Mouse (Mus musculus) heart, embryonic 13.5 days (tissue): Measurements from ENCODE around the gene Art2b. TPM values are rescaled to one million over a fixed set of nuclear protein-coding genes. Genes with fewer than 3 reads are reported as not detected.
"Not testable (repeated sequence)": the region's sequence is repeated elsewhere in the genome, so short reads cannot be mapped to it uniquely, and the experiment has no call there.

ENCODE experiments used
- ATAC-seq: fragments of 200-750 bp; cut with Nextera tagmentation; 2 replicates; pipeline ENCODE4 v1.8.0; 2017; ENCODE audit warnings: moderate TSS enrichment; ENCODE audit not compliant: insufficient number of reproducible peaks, low FRiP score, low TSS enrichment; ENCODE audit errors: extremely low read depth
- H3K27ac ChIP-seq: fragments of 300-500 bp; sonication (generic); replicated peaks from 2 replicates; pipeline ENCODE4 v1.5.1; 2015; ENCODE audit warnings: moderate library complexity, mild to moderate bottlenecking, inconsistent platforms
- H3K27me3 ChIP-seq: fragments of 300-500 bp; sonication (generic); replicated peaks from 2 replicates; pipeline ENCODE4 v1.6.1; 2015; ENCODE audit warnings: mild to moderate bottlenecking, inconsistent platforms
- H3K36me3 ChIP-seq: fragments of 300-500 bp; sonication (generic); 2 replicates; pipeline ENCODE4 v1.6.1; 2015; ENCODE audit warnings: mild to moderate bottlenecking, inconsistent platforms
- H3K4me1 ChIP-seq: fragments of 300-500 bp; sonication (generic); 2 replicates; pipeline ENCODE4 v1.6.1; 2015; ENCODE audit warnings: inconsistent platforms
- H3K4me2 ChIP-seq: fragments of 300-500 bp; sonication (generic); 2 replicates; pipeline ENCODE4 v1.6.1; 2015; ENCODE audit warnings: inconsistent platforms, mild to moderate bottlenecking, moderate library complexity
- H3K4me3 ChIP-seq: fragments of 300-500 bp; sonication (generic); 2 replicates; pipeline ENCODE4 v1.5.1; 2015; ENCODE audit warnings: moderate library complexity, mild to moderate bottlenecking, inconsistent platforms
- H3K9ac ChIP-seq: fragments of 300-500 bp; sonication (generic); 2 replicates; pipeline ENCODE4 v1.6.1; 2015; ENCODE audit warnings: inconsistent platforms, mild to moderate bottlenecking, moderate library complexity
- H3K9me3 ChIP-seq: fragments of 300-500 bp; sonication (generic); 2 replicates; pipeline ENCODE4 v1.6.1; 2016; ENCODE audit warnings: inconsistent platforms
- WGBS: fragments of 180-500 bp; shearing (Covaris S2); methylation state at CpG from one replicate; pipeline ENCODE4 v1.1.7; 2015; ENCODE audit warnings: mixed read lengths; 5-methylcytosine and 5-hydroxymethylcytosine counted together
- polyA plus RNA-seq: library from polyadenylated mRNA; unstranded; fragments of >200 nt; fragmentation: Nextera tagmentation; extraction: Ambion mirVana; gene quantifications from 2 replicates; pipeline ENCODE4 v1.2.1, GENCODE M21; 2015

Art2b gene
- polyA plus RNA-seq, 1 experiment from 2014 or later, result not detected

DNA sequence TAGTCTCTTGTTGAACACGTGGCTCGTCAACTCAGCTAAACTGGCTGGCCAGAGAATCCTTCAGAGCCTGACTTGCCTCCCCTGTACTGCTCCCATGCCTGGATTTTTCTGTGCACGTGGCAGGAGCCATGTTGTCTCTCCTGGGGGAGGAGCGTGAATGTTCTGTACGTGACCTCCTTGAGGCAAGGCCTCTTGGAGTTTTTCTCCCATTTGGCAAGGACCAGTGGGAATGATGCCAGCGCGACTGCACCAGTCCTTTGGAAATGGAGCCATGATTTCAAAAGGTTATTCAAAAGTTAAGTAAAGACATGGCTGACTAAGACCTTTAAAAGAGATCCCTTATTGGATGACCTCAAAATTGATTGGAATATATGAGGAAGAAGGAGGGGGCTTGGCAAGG is 30.0 kb upstream of the Art2b start:
- WGBS, result 80% methylated on average over 7 of the region's 7 CpGs
- no peak overlapping the region for H3K4me3 ChIP-seq

DNA sequence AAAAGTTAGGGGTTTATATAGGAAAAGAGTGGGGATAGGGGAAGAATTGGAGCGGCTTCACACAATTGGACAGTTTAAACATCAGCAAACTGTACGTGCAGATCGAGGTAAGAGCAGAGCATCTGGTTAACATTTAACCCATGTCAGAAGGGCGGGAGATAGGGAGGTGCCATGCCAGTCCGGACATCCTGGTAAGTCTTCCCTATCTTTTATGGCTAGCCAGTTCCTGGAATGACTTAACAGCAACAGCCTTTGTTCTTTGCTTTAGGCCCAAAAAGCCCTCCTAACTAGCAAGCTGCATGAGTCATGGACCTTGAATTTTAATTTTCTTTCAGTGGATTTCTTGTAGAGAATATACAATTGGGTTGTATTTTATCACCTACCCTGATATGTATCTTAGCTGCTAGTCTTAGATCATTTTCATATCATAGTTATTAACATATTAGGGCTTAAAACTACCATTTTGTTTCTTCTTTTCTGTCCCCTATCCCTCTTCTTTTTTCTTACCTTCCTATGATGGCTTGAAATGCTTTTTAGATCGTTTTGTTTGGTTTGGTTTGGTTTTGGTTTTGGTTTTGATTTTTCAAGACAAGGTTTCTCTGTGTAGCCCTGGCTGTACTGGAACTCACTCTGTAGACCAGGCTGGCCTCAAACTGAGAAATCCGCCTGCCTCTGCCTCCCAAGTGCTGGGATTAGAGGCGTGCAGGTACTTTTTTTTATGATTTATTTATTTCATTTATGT is 27.6 kb upstream of the Art2b start:
- not testable (repeated sequence) for H3K27ac ChIP-seq, ATAC-seq, H3K4me2 ChIP-seq, H3K4me1 ChIP-seq, H3K9me3 ChIP-seq, H3K9ac ChIP-seq, H3K4me3 ChIP-seq, H3K36me3 ChIP-seq, H3K27me3 ChIP-seq
- 58% methylated on average over 8 of the region's 8 CpGs for WGBS

More for the DNA sequence above, 30.0 kb upstream of the Art2b start:
- H3K4me1 ChIP-seq, result peaks cover 23% of the 10 kb centered on the region
- no peak for ATAC-seq
- no peak overlapping the region for H3K9ac ChIP-seq
- H3K27ac ChIP-seq, result no peak overlapping the region
- no peaks in the 10 kb centered on the region for H3K27me3 ChIP-seq
- no peaks in the 10 kb centered on the region for H3K36me3 ChIP-seq
- H3K9me3 ChIP-seq, result no peaks in the 10 kb centered on the region
- H3K4me2 ChIP-seq, result no peak overlapping the region

DNA sequence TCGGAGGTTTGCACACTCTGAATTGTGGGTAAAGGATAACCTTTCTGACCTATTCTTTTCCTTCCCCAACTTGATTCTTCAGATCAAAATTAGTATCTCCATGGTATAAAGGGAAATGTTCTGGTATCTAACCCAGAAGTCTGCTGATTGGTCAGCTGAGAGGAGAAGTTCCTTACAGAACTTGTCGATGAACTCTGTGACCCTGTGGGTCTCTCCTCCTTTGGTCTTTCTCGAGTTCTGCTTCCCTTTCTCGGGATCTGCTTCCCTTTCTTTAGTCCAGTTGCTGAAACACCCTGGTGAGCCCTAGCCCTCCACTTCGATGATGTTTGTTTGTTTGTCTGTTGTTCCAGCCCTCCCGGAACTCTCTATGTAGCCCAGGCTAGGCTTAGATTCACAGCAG is 22.4 kb upstream of the Art2b start:
- no peaks in the 10 kb centered on the region for H3K27me3 ChIP-seq
- no peak overlapping the region for H3K9ac ChIP-seq
- H3K4me1 ChIP-seq, result no peaks in the 10 kb centered on the region
- no peak for ATAC-seq
- no peaks in the 10 kb centered on the region for H3K9me3 ChIP-seq
- H3K4me2 ChIP-seq, result no peak overlapping the region
- WGBS, result 64% methylated on average over 6 of the region's 6 CpGs
- H3K36me3 ChIP-seq, result no peaks in the 10 kb centered on the region
- H3K4me3 ChIP-seq, result no peak overlapping the region
- no peak overlapping the region for H3K27ac ChIP-seq

DNA sequence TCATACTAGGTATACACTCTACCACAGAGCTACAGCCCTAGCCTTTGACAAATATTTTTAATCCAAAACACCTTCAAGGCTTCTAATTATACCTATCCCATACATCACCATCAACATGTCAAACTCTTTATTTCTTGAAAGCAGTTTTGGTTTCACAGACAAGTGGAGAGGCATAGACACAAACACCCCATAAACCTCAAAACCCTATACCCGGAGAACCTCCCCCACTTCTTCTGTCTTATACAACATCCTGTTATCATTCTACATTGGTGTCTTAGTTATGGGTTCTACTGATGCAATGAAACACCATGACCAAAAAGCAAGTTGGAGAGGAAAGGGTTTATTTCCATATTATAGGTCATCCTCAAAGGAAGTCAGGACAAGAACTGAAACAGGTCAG is 15.0 kb upstream of the Art2b start:
- 80% methylated on average over 1 of the region's 1 CpGs for WGBS
- Histone ChIP-seq H3K4me2 (no peak overlapping the region), H3K9me3 (no peaks in the 10 kb centered on the region), H3K27ac (no peak overlapping the region), H3K4me1 (no peaks in the 10 kb centered on the region), H3K36me3 (no peaks in the 10 kb centered on the region), H3K27me3 (no peaks in the 10 kb centered on the region), H3K4me3 (no peak overlapping the region), H3K9ac (no peak overlapping the region)
- no peak for ATAC-seq

DNA sequence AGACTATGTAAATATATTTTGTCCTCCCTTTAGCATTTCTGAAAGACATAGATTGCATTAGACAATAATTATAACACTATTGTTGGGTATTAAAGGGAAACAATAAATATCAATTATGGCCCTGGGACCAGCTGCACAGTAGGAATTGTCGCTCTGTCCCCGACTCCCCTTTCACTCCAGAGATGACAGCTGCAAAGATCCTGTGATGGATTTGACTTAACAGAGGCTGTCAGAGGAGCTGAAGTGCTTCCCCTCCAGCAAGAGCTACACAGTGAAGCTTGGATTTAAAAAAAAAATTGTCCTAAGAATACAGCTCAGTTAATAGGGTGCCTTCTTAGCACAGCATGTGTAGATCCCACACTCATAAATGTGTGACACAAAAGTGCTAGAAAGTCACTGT is 13.1 kb upstream of the Art2b start:
- Histone ChIP-seq H3K9ac (no peak overlapping the region), H3K36me3 (no peaks in the 10 kb centered on the region), H3K4me2 (no peak overlapping the region), H3K4me3 (no peak overlapping the region), H3K27me3 (0 out of 2 replicates have a peak, but pooled peaks cover under 1% of the 10 kb centered on the region), H3K4me1 (no peaks in the 10 kb centered on the region), H3K27ac (no peak overlapping the region), H3K9me3 (no peaks in the 10 kb centered on the region)
- WGBS, result 58% methylated on average over 2 of the region's 2 CpGs
- no peak for ATAC-seq

- H3K9me3 ChIP-seq, result no peaks in the 10 kb centered on the region
- H3K4me1 ChIP-seq, result no peaks in the 10 kb centered on the region
- no peak overlapping the region for H3K4me3 ChIP-seq
- no peak overlapping the region for H3K4me2 ChIP-seq
- ATAC-seq, result no peak
- H3K27ac ChIP-seq, result no peak overlapping the region
- no peaks in the 10 kb centered on the region for H3K36me3 ChIP-seq
- 0 out of 2 replicates have a peak, but pooled peaks cover 4% of the 10 kb centered on the region for H3K27me3 ChIP-seq
- no peak overlapping the region for H3K9ac ChIP-seq
- WGBS, result 59% methylated on average over 2 of the region's 2 CpGs
These were observed 9.6 kb upstream of the Art2b start for GRCm38 (mm10) chr7:101594969-101595368.

DNA sequence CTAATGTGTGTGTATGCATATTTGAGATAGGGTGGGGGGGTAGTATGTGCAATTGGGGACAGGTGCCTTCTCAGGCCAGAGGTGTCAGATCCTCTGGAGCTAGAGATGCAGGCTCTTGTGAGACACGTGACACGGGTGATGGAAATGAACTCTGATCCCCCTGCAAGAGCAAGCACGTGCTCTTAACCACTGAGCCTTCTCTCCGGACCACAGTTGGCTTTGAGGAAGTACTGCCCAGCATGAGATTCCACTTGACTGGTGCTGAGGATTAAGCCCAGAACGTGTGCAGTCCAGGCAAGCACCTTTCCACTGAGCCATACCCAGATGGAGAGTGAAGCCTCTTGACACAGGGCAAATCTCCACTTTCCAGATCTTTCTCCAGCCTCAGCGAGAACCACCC is 1.1 kb downstream of the Art2b start:
- not testable (repeated sequence) for ATAC-seq
- 47% methylated on average over 6 of the region's 6 CpGs for WGBS

DNA sequence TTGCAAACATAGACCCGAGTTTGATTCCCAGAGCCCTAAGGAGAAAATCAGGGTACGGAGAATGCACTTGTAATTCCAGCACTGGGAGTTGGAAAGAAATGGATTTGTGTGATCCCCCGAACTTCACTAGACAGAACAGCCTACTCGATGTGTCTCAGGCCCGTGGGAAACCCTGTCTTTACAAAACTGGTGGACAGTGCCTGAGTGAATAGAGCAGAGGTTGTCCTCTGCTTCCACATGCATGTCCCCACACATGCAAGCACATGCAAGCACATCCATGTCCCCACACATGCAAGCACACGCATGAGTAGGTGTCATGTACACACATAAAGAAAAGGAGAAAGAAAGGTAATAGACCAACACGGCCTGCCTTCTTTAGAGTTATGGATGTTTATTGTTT is 3.4 kb downstream of the Art2b start:
- Histone ChIP-seq H3K4me3 (no peak overlapping the region), H3K36me3 (no peaks in the 10 kb centered on the region), H3K4me2 (no peak overlapping the region), H3K27me3 (no peaks in the 10 kb centered on the region), H3K27ac (no peak overlapping the region), H3K4me1 (no peaks in the 10 kb centered on the region), H3K9ac (no peak overlapping the region), H3K9me3 (0 out of 2 replicates have a peak, but pooled peaks cover 4% of the 10 kb centered on the region)
- 82% methylated on average over 7 of the region's 7 CpGs for WGBS
- no peak for ATAC-seq

More for the DNA sequence above, 1.1 kb downstream of the Art2b start:
- H3K4me1 ChIP-seq, H3K4me3 ChIP-seq, H3K27ac ChIP-seq, H3K27me3 ChIP-seq, H3K36me3 ChIP-seq, H3K9me3 ChIP-seq, H3K4me2 ChIP-seq, H3K9ac ChIP-seq: not testable (repeated sequence)

DNA sequence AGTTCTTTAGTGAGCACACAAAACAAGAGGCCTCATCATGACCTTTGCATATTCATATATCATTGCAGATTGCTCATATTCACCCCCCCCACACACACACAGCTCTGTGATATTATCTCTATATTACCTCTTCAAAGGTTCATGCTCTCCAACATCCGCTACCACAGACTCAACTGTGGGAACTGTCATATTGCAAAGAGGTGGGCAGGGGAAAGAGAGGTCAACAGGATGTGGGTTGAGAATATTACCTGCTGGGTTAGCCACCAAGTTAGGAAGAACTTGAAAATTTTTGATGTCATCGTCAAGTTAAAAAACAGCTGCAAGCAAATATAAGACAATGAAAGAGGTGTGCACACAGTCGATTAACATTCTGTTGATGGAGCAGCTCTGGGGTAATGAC is 4.5 kb downstream of the Art2b start:
- not testable (repeated sequence) for ATAC-seq, H3K9me3 ChIP-seq, H3K4me1 ChIP-seq, H3K27ac ChIP-seq, H3K9ac ChIP-seq, H3K27me3 ChIP-seq, H3K4me3 ChIP-seq, H3K36me3 ChIP-seq, H3K4me2 ChIP-seq
- WGBS, result 85% methylated on average over 3 of the region's 3 CpGs

- Histone ChIP-seq H3K4me1 (no peaks in the 10 kb centered on the region), H3K4me2 (no peak overlapping the region), H3K9ac (no peak overlapping the region), H3K36me3 (no peaks in the 10 kb centered on the region), H3K9me3 (0 out of 2 replicates have a peak, but pooled peaks cover 4% of the 10 kb centered on the region), H3K4me3 (no peak overlapping the region), H3K27ac (no peak overlapping the region), H3K27me3 (no peaks in the 10 kb centered on the region)
- no peak for ATAC-seq
- 41% methylated on average over 3 of the region's 3 CpGs for WGBS
These were observed 11.0 kb downstream of the Art2b start for GRCm38 (mm10) chr7:101574413-101574812.

DNA sequence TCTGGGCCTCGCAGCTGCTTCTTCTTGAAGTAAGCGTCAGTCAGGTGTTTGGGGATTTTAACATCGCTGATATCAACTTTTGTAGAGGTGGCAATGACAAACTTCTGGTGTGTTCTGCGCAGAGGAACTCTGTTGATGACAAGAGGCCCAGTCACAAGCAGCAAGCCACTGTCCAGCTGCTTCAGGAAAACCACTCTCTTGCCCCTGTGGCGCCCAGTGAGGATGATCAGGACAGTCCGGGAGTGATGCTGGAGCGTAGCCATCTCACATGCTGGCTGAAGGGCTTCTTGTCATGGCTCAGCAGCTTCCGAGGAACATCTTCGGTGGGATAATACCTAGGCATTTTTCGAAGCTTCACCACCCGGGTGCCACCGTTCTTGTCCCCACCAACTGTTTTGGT is 11.8 kb downstream of the Art2b start:
- not testable (repeated sequence) for H3K4me1 ChIP-seq, ATAC-seq, H3K9ac ChIP-seq, H3K4me2 ChIP-seq, H3K4me3 ChIP-seq, H3K9me3 ChIP-seq, H3K27me3 ChIP-seq, H3K27ac ChIP-seq, H3K36me3 ChIP-seq
- 73% methylated on average over 12 of the region's 12 CpGs for WGBS

DNA sequence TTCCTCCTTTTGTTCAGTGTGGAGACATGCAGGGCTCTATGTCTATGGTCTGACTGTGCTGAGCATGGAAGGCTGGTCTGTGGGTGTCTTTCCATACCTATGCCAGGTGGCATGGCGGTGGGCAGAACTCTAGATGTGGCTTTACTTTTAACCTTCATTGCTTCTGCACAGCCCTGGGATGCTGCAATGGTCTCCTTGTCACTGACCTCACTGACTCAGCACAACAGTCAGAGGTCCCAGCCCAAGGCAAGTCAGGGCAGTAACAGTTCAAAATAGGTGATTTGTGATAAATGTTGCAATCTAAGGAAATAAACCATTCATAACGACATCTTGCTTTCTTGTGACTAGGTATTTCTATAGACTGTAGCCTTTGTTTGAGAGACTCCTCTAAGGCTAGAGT is 21.3 kb downstream of the Art2b start:
- ATAC-seq, result no peak
- H3K9ac ChIP-seq, result no peak overlapping the region
- no peaks in the 10 kb centered on the region for H3K27me3 ChIP-seq
- WGBS, result 85% methylated on average over 2 of the region's 2 CpGs
- H3K4me3 ChIP-seq, result no peak overlapping the region
- H3K4me1 ChIP-seq, result no peaks in the 10 kb centered on the region
- no peaks in the 10 kb centered on the region for H3K36me3 ChIP-seq
- no peaks in the 10 kb centered on the region for H3K9me3 ChIP-seq
- H3K27ac ChIP-seq, result no peak overlapping the region
- no peak overlapping the region for H3K4me2 ChIP-seq
